Mouse (Mus musculus): Measurements from ENCODE around the gene Creg2.
"Not testable (repeated sequence)": the region's sequence is repeated elsewhere in the genome, so short reads cannot be mapped to it uniquely, and the experiment has no call there.

The Creg2 gene

DNA sequence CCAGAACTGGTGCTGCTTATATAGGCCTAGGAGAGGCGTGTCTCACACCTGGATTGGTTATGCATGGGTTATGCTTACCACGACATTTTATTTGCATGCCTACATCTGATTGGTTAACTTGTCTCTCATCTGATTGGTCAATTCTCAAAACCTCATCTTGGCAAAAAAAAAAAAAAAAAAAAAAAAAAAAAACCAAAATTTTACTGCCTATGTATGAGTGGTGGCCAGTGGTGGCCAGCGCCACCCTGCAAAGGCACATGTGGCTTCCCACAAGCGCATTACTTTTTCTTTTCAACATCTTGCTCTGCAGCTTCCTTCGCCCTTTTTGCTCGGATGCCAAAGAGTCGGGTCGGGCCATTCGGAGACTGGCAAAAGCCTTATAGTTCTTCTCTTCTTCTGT, 54.1 kb downstream of the Creg2 start:
- DNase-seq (ENCODE audit: low spot score in 2 of 2): not testable (repeated sequence)

DNA sequence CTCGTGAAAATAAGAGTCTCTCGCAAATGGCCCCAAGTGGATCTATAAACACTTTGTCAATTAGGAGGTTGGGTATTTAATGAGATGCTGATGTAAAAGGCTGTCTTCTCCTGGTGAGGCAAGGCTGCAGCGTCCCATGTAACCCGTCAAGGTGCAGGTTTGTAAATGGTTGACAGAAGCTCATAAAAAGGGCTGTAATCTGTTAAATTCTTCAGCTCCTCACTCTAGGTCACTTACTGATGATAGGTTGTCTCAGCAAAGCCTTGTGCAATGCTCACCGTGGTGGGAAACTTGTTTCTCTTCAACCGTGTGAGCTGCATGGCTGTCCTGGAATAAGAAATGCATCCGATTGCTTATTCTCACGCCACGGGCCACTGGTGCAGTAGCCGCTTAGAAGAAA, 57.4 kb downstream of the Creg2 start:
- DNase-seq (ENCODE audit: low spot score in 2 of 2): no peak

DNA sequence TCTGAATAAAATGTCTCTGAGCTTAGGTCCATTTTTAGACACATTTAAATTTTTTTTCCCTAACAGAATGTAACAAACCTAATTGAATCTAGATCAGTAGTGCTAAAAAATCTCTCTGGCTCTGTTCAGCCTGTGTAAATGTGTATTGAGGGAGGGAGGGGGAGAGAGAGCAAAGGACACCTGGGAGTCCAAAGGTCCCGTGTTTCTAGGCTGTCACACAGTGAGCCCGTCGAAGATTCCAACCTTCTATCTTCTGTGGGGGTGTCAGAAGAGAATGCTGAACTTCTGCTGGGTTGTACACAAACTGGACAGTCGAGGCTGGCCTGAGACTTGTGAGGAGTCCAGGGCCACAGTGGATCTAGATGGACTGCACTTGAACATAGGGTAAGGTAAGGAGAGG, 59.2 kb downstream of the Creg2 start:
- DNase-seq (ENCODE audit: low spot score in 2 of 2): no peak

DNA sequence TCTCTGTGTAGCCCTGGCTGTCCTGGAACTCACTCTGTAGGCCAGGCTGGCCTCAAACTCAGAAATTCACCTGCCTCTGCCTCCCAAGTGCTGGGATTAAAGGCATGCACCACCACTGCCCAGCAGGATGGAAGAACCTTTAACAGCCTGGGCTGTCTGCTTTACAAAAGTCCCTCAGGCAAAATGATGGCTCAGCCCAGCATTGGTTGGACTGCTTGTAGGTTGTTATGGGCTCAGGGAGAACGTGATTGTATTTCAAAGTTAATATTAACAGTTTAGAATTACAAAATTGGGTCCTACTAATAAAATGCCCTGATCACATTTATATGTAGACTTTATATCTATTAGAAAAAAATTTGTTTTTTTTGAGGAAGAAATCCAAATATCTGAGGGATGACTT, 59.7 kb downstream of the Creg2 start:
- DNase-seq (ENCODE audit: low spot score in 2 of 2): not testable (repeated sequence)

GRCm38 (mm10) chr1:39590193-39590592, 61.1 kb downstream of the Creg2 start:
- no peak for DNase-seq (ENCODE audit: low spot score in 2 of 2)

DNA sequence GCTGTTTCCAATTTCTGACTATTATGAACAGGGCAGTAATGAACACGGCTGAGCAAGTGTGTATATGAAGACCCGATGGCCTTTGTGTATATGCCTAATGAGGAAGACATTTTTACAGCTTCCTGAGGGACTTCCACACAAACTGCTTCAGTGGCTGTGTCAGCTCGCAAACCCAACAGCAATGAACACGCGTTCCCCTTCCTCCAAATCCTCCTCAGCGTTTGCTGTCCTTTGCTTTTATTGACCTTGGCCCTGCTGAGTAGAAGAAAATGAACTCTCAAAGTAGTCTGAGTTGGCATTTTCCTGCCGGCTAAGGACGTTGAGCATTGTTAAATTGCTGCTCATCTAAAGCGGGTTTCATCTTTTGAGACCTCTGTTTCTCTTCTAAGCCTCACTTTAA, 65.9 kb downstream of the Creg2 start:
- DNase-seq (ENCODE audit: low spot score in 2 of 2): no peak

GRCm38 (mm10) chr1:39583173-39583572, 68.1 kb downstream of the Creg2 start:
- DNase-seq (ENCODE audit: low spot score in 2 of 2): no peak

- no peak for DNase-seq (ENCODE audit: low spot score in 2 of 2)
These were observed 70.1 kb downstream of the Creg2 start for GRCm38 (mm10) chr1:39581215-39581614.

DNA sequence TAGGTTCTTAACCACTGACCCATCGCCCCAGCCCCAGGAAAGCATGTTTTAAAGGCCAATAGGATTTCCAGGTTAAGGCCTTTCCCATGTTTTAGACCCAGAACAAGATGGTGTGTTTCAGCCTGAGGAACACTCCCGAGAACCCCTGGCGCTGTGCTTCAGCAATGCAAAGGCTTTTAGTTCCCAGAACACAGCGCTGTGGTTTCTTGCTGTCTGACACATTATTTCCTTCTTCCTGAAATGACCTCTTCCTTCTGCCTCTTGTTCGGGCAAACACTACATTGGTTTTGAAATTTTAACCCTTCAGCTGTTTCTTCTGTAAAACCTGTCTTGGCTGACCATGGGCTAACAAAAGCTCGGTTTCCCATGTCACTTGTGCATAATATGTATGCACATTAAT, 72.1 kb downstream of the Creg2 start:
- DNase-seq (ENCODE audit: low spot score in 2 of 2): no peak

DNA sequence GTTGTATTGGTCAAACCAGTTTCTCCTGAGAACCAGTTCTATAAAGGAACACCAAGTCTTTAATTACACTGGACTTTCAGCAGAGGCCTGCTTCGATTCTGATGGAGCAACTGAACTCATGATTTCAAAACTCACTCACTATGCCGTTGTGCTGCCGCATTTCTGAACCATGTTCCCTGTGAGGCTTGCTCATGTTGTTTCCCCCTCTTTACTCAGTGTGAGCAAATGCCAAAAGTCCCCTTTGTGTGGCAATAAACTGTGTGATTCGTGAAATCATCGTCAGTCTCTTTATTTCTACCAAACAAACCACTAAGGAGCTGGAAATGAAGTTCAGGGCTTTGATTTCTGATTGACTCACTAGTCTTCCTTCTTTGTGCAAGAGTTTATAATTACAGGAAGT, 72.8 kb downstream of the Creg2 start:
- no peak for DNase-seq (ENCODE audit: low spot score in 2 of 2)

DNA sequence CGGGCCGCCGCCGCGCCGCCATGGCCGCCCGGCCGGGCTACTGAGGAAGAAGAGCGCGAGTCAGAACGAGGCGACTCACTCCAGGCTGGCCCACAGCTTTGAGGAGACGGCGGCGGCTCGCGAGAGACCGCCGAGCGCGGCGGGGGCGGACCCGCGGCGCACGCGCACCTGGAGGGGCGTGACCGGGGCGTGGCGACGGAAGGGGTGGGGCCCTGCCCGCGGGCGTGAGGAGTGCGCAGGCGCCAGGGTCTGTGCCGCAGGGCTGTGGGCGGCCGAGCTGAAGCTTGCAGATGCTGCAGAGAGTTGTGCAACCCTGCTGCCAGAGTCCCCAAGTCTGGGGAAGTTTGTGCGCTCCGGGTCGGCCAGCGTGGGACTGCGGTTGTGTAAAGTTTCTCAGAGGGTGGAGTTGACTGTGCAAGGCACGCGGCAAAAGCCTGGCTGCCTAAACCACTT, 74.0 kb downstream of the Creg2 start, which contains the start of gene Rnf149:
Gene Rnf149, minus strand, starts transcription at position 153 of the 453 bp plus-strand sequence.
- peak; percentile 90 to 97 for DNase-seq (ENCODE audit: low spot score in 2 of 2)

DNA sequence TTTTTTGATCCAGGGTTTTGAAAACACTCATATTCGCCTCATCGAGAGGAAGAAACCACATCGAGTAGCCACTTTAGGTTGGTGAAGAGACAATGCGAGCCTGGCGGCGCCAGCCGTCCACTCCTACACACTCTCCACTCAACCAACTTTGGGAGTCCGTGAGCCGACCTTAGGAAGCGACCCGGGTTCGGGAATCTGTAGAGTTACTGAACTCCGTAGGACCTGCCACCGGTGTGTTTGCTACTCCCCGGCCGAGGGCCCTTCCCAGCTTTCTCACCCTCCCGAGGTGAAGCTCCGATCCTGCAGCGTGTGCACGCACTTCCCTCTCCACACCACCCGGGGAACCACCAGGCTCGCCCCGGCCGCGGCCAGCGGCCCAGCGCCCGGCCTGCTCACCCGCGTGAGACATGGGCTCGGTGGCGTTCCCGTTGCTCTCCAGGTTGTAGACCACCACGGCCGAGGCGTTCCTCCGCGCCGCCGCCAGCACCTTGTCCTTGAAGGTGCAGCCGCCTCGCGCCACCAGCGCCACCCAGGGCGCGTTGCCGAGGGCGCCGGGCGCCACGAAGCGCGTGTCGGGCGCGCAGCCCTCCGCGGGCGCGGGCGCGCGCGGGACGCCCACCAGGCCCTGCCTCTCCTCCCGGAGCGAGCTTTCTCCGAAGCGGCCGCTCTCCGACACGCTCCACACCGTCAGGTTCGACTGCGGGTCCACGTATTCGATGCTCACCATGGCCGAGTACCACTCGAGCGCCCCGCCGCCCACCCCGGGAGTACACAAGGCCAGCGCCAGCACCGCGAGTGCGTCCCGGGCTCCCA, 74.6 kb downstream of the Creg2 start:
- DNase-seq (ENCODE audit: low spot score in 2 of 2): peak in 1 of 2 experiments; percentile 64

DNA sequence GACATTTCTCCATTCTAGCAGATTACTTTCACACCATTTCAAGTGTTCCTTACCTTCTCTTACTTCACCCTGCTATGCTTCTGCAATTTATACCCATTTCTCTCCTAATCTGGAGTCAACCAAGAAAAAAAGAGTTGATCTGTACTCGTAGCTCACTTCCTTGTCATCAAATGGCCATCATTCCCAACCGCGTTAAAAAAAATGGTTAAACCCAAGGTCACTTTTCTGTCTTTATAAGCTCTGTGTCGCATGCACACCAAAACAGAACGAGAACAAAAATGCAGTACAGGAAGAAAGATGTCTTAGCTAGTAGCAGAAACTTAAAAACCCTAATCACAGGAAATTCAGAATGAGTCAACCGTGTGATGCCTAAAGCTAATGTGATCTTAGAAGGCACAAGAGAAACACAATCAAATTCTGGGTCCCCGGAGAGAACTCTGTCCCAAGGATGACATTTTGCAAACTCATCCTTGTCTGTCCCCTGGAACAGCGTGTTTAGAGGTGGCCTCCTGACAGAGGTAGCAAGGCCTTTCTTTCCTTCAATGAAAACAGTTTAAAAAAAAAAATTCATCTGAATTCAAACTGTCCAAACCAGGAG, 75.4 kb downstream of the Creg2 start:
- DNase-seq (ENCODE audit: low spot score in 2 of 2): no peak

GRCm38 (mm10) chr1:39573890-39574289, 77.4 kb downstream of the Creg2 start:
- DNase-seq (ENCODE audit: low spot score in 2 of 2): no peak

DNA sequence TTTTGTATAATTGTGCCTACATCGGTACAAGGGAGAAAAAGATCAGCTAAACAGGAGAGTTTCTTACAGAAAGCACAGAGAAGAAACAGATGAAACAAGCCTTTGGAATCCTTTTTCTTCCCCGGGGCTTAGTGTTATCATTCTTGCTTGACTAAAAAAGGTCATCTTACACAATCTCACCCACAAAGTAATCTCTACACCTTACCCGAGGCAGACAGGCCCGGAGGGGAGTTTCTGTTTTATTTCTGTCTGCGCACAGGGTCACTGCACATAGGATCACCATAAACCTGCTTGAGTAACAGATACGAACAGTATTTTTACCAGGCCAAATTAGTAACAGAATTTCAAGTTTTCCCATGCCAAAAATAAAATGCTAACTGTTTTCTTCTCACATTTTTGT, 79.6 kb downstream of the Creg2 start:
- no peak for DNase-seq (ENCODE audit: low spot score in 2 of 2)

Measured in left cerebral cortex, adult 9 months (tissue).